Mouse (Mus musculus): Measurements from ENCODE around the gene Ccdc167. TPM values are rescaled to one million over a fixed set of nuclear protein-coding genes. Genes with fewer than 3 reads are reported as not detected.

Ccdc167 gene
- total RNA-seq, 1 experiment, result 13.4 TPM

GRCm38 (mm10) chr17:29725027-29725620 is 8.3 kb upstream of the Ccdc167 start:
- in situ Hi-C loops (cut with MboI; ENCODE audit: low sequenced_read_pairs in 2 of 2, unreplicated experiment in 2 of 2), result no loop called here
- TF ChIP-seq ZNF384 (IDR thresholded peaks at IDR 0.05; ENCODE audit: low read depth, low read length) (no peak), ZC3H11A (IDR thresholded peaks at IDR 0.05; ENCODE audit: borderline replicate concordance, low read depth, low read length) (no peak), CHD2 (IDR thresholded peaks at IDR 0.05; ENCODE audit: low read depth, low read length) (no peak), MAFK (IDR thresholded peaks at IDR 0.05; ENCODE audit: insufficient read depth, low read depth, low read length) (no peak), HCFC1 (IDR thresholded peaks at IDR 0.05; ENCODE audit: borderline replicate concordance, insufficient read depth, low read length) (no peak)
- H3K4me3 ChIP-seq (ENCODE audit: insufficient read depth in 1 of 2, low read depth in 1 of 2, low read length in 2 of 2, poor library complexity in 1 of 2, severe bottlenecking in 1 of 2), result no peak overlapping the region
- DNase-seq (ENCODE audit: low read depth, low spot score), result no peak
- no peak overlapping the region for H3K27ac ChIP-seq (ENCODE audit: insufficient read depth, low read depth, low read length, poor library complexity, severe bottlenecking)
- 0 out of 4 replicates have a peak, but pooled peaks cover 0 to 2% of the 10 kb centered on the region in 2 experiments for H3K4me1 ChIP-seq (ENCODE audit: control insufficient read depth in 2 of 2, insufficient read depth in 2 of 2, low read length in 2 of 2, poor library complexity in 1 of 2)
- no peak overlapping the region for H3K9ac ChIP-seq (ENCODE audit: insufficient read depth, low read depth, low read length, poor library complexity, severe bottlenecking)
- no peaks in the 10 kb centered on the region for H3K9me3 ChIP-seq (ENCODE audit: control insufficient read depth, insufficient read depth, low read depth, low read length)
- no peaks in the 10 kb centered on the region for H3K36me3 ChIP-seq (ENCODE audit: control insufficient read depth, insufficient read depth, low read length, poor library complexity, severe bottlenecking)

DNA sequence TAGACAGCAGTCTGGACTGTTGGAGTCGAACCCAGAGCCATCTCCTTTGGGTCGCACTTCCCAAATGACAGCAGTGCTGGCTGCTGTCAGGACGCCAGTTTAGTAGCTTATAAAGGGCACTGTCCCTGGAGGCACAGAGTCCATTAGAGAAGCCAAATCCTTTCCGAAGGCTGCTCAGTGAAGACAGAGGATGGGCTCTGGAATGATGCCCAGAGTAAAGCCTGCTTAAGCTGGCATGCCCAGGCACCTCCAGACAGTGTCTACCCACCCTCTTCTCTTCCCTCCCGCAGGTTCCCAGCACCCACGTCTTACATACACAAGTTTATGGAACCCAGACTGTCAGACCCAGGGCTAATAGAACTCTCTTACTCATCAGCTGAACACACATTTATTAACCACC is 7.8 kb upstream of the Ccdc167 start:
- no peak for TF ChIP-seq MAFK (IDR thresholded peaks at IDR 0.05; ENCODE audit: insufficient read depth, low read depth, low read length)
- TF ChIP-seq CHD2 (IDR thresholded peaks at IDR 0.05; ENCODE audit: low read depth, low read length), result no peak
- TF ChIP-seq ZC3H11A (IDR thresholded peaks at IDR 0.05; ENCODE audit: borderline replicate concordance, low read depth, low read length), result no peak
- no peak for TF ChIP-seq ZNF384 (IDR thresholded peaks at IDR 0.05; ENCODE audit: low read depth, low read length)
- TF ChIP-seq HCFC1 (IDR thresholded peaks at IDR 0.05; ENCODE audit: borderline replicate concordance, insufficient read depth, low read length), result no peak
- no peaks in the 10 kb centered on the region for H3K9me3 ChIP-seq (ENCODE audit: control insufficient read depth, insufficient read depth, low read depth, low read length)
- H3K27ac ChIP-seq (ENCODE audit: insufficient read depth, low read depth, low read length, poor library complexity, severe bottlenecking), result no peak overlapping the region
- DNase-seq (ENCODE audit: low read depth, low spot score), result no peak
- in situ Hi-C loops (cut with MboI; ENCODE audit: low sequenced_read_pairs in 2 of 2, unreplicated experiment in 2 of 2), result no loop called here
- H3K4me1 ChIP-seq (ENCODE audit: control insufficient read depth in 2 of 2, insufficient read depth in 2 of 2, low read length in 2 of 2, poor library complexity in 1 of 2), result peaks cover 2% of the 10 kb centered on the region in 2 experiments; a peak in 1 of 4 replicates
- no peak overlapping the region for H3K4me3 ChIP-seq (ENCODE audit: insufficient read depth in 1 of 2, low read depth in 1 of 2, low read length in 2 of 2, poor library complexity in 1 of 2, severe bottlenecking in 1 of 2)
- no peaks in the 10 kb centered on the region for H3K36me3 ChIP-seq (ENCODE audit: control insufficient read depth, insufficient read depth, low read length, poor library complexity, severe bottlenecking)
- H3K9ac ChIP-seq (ENCODE audit: insufficient read depth, low read depth, low read length, poor library complexity, severe bottlenecking), result no peak overlapping the region

DNA sequence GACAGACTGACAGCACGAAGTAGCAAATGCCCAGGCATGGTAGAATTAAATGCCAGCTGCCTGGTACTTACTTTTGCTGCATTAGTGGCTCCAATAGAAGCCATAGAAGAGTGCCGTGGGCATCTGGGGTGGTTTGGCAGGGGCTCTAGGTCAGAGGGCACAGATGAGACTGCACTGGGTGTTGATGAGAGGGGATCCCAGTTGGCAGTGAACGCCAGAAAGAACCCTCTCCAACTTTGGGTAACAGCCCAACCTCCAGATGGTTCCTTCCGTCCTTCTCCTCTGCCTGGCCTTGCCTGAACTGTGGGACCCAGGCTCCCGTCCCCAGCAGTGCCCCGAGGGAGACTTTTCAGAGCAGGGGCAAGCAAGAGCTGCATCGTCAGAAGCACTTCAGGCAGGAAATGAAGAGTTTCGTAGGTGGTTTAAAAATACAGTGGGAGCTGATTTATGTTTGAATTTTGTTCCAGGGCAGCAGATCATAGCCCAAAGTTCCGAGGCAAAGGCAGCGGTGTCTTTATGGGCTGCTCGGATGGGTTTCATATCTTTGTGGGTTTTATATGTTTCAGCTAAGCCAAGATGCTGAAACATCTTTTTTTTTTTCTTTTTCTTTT is 4.0 kb upstream of the Ccdc167 start:
- TF ChIP-seq ZC3H11A (IDR thresholded peaks at IDR 0.05; ENCODE audit: borderline replicate concordance, low read depth, low read length) (no peak), HCFC1 (IDR thresholded peaks at IDR 0.05; ENCODE audit: borderline replicate concordance, insufficient read depth, low read length) (no peak), MAFK (IDR thresholded peaks at IDR 0.05; ENCODE audit: insufficient read depth, low read depth, low read length) (no peak), CHD2 (IDR thresholded peaks at IDR 0.05; ENCODE audit: low read depth, low read length) (no peak), ZNF384 (IDR thresholded peaks at IDR 0.05; ENCODE audit: low read depth, low read length) (no peak)
- Histone ChIP-seq H3K27ac (ENCODE audit: insufficient read depth, low read depth, low read length, poor library complexity, severe bottlenecking) (no peak overlapping the region), H3K4me3 (ENCODE audit: insufficient read depth in 1 of 2, low read depth in 1 of 2, low read length in 2 of 2, poor library complexity in 1 of 2, severe bottlenecking in 1 of 2) (no peak overlapping the region), H3K36me3 (ENCODE audit: control insufficient read depth, insufficient read depth, low read length, poor library complexity, severe bottlenecking) (no peaks in the 10 kb centered on the region), H3K4me1 (ENCODE audit: control insufficient read depth in 2 of 2, insufficient read depth in 2 of 2, low read length in 2 of 2, poor library complexity in 1 of 2) (peaks cover 0 to 5% of the 10 kb centered on the region in 2 experiments; a peak in 2 of 4 replicates), H3K9ac (ENCODE audit: insufficient read depth, low read depth, low read length, poor library complexity, severe bottlenecking) (no peak overlapping the region), H3K9me3 (ENCODE audit: control insufficient read depth, insufficient read depth, low read depth, low read length) (no peaks in the 10 kb centered on the region)
- DNase-seq (ENCODE audit: low read depth, low spot score), result no peak
- in situ Hi-C loops (cut with MboI; ENCODE audit: low sequenced_read_pairs in 2 of 2, unreplicated experiment in 2 of 2), result no loop called here

DNA sequence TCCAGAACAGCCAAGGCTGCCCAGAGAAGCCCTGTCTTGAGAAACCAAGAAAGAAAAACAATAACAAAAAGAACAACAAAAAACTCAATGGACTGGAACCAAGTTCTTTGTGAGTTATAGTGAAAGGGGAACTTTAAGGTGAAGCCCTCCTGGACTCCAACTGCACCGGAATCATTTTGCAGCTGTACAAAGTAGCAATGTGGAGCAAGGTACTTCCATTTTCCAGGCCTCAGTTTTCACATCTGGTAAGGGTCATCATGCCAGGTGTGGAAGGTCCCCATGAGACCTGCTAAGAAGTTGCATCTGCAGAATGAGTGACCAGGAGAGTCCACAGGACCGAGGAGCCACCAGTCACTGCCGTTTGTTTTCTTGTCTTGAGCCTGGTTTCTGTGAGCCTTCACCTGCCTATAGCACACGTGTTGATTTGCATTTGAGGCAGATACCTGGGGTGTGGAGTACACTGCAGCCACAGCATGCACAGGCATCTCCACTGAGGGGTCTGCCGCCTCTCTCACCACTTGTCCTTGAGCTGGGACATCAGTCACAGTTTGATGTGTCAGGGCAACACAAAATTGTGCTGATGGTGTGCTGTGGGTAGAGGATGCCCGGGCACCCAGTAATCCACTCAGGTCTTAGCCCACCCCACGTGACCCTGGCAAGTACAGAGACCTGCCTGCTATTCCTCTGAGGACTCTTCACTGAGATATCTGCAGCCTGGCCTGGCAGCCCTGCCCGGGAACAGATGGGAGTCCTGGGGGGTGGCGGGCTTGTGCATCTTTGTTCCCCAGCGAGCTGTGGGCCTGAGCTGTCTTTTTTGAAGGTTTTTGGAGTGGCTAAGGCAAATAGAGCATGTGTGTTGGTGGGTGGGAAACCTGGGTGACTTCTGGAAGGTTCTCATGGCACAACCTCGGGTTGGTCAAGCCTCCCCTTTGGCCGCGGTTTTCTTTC is 3.1 kb upstream of the Ccdc167 start:
- H3K4me1 ChIP-seq (ENCODE audit: control insufficient read depth in 2 of 2, insufficient read depth in 2 of 2, low read length in 2 of 2, poor library complexity in 1 of 2), result peaks cover 0 to 6% of the 10 kb centered on the region in 2 experiments; a peak in 2 of 4 replicates
- DNase-seq (ENCODE audit: low read depth, low spot score), result no peak
- no peak overlapping the region for H3K9ac ChIP-seq (ENCODE audit: insufficient read depth, low read depth, low read length, poor library complexity, severe bottlenecking)
- H3K4me3 ChIP-seq (ENCODE audit: insufficient read depth in 1 of 2, low read depth in 1 of 2, low read length in 2 of 2, poor library complexity in 1 of 2, severe bottlenecking in 1 of 2), result no peak overlapping the region
- in situ Hi-C loops (cut with MboI; ENCODE audit: low sequenced_read_pairs in 2 of 2, unreplicated experiment in 2 of 2), result no loop called here
- no peaks in the 10 kb centered on the region for H3K36me3 ChIP-seq (ENCODE audit: control insufficient read depth, insufficient read depth, low read length, poor library complexity, severe bottlenecking)
- H3K9me3 ChIP-seq (ENCODE audit: control insufficient read depth, insufficient read depth, low read depth, low read length), result no peaks in the 10 kb centered on the region
- H3K27ac ChIP-seq (ENCODE audit: insufficient read depth, low read depth, low read length, poor library complexity, severe bottlenecking), result no peak overlapping the region
- TF ChIP-seq ZNF384 (IDR thresholded peaks at IDR 0.05; ENCODE audit: low read depth, low read length) (no peak), MAFK (IDR thresholded peaks at IDR 0.05; ENCODE audit: insufficient read depth, low read depth, low read length) (no peak), CHD2 (IDR thresholded peaks at IDR 0.05; ENCODE audit: low read depth, low read length) (no peak), ZC3H11A (IDR thresholded peaks at IDR 0.05; ENCODE audit: borderline replicate concordance, low read depth, low read length) (no peak), HCFC1 (IDR thresholded peaks at IDR 0.05; ENCODE audit: borderline replicate concordance, insufficient read depth, low read length) (no peak)
